Mouse (Mus musculus): ENCODE data around the gene Fkbp9. TPM values are rescaled to one million over a fixed set of nuclear protein-coding genes. Genes with fewer than 3 reads are reported as not detected.
"Not testable (repeated sequence)": the region's sequence is repeated elsewhere in the genome, so short reads cannot be mapped to it uniquely, and the experiment has no call there.

Gene Fkbp9
- total RNA-seq, 2 experiments from 2014 or later = 69.1 to 80.0 TPM

GRCm38 (mm10) chr6:56835532-56835931 is 3.7 kb downstream of the Fkbp9 start:
- no peak for DNase-seq (ENCODE audit: low spot score in 2 of 2)

- DNase-seq (ENCODE audit: low spot score in 2 of 2) = no peak
Observed at GRCm38 (mm10) chr6:56837166-56837565, 5.3 kb downstream of the Fkbp9 start.

- DNase-seq (ENCODE audit: low spot score in 2 of 2) = no peak
Observed at GRCm38 (mm10) chr6:56837621-56838020, 5.8 kb downstream of the Fkbp9 start.

DNA sequence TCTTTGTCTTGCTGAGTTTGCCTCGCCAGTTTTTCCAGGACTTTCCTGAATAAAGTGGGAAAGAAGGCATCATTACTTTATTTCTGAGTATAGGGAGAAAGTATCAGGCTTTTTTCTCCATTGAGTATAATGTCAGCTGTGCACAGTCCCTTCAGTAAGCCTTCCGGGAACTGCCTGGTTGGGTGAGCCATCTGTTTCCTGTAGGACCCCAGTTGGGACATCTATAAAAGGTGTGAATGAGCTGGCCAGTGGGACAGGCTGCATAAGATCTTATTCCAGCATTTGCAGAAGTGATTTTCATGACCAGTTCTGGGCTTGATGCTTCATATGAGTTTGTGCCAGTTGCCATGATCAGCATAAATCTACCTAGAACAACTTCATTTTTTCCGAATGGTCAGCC is 11.4 kb downstream of the Fkbp9 start:
- no peak for DNase-seq (ENCODE audit: low spot score in 2 of 2)

DNA sequence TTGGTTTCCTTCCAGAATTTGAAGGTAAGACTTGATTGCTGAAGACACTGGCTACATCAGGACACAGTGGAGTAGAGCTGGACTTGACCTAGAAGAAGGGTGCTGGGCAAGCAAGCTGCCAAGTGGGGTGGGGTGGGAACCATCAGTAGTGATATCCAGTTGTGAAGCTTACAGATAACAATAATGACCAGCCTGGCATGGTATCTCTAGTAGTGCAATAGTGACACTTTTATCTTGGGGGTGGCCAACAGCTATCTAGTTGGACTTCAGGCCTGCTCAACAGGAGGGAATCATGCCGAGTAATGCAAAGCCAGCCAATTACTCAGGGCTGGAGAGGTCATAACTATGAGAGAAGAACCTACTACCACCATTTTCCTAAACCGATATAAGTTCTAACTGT is 12.5 kb downstream of the Fkbp9 start:
- DNase-seq (ENCODE audit: low spot score in 2 of 2) = no peak

DNA sequence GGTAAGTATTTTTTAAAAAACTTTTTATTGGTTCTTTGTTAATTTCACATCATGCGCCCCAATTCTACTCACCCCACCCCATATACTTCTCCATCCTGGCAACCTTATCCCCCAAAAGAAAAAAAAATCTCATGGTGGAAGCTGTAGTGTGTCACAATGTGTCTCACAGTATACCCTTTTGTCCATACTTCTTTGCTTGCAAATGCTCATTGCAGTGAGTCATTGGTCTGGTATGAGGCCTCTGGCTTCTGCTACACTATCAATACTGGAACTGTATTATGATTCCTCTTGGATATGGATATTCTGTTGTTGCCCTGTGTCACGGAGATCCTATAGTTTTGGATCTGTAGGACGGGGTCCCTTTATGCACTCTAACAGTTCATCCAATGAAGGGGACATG is 17.1 kb downstream of the Fkbp9 start:
- no peak for DNase-seq (ENCODE audit: low spot score in 2 of 2)

- DNase-seq (ENCODE audit: low spot score in 2 of 2) = no peak
Observed at GRCm38 (mm10) chr6:56850315-56850714, 18.5 kb downstream of the Fkbp9 start.

DNA sequence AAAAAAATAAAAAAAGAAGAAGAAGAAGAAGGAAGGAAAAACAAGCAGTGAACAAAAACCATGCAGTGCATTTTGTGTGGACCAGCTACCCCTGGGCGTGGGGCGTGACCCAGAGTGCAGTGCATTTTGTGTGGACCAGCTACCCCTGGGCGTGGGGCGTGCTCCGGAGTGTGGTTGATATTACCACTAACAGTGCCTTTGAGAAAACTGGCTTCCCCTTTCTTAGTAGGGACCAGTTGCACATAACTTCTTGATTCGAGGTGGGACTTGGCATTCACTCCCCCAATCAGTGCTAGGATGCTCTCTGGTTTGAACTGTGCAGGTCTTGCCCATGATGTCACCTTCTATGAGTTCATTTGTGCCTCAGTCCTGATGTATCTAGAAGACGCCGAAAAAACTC is 22.9 kb downstream of the Fkbp9 start:
- DNase-seq (ENCODE audit: low spot score in 2 of 2) = no peak

DNA sequence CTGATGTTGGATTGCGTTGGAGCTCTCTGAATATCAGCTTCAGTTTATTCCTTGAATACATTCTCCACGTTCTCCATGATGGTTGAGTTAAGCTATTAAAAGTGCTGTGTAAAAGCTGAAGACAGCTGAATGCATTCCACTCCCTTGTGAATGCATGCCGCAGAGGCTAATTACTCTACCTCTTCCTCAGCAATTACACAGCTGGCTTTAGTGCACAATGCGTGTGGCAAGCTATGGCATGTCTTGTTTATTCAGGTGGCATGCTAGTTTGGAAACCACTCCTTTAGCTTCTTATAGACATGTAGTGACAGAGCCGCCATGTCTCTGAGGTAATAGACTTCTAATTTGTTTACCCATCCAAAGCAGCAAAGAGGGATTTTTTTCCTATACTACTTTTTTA is 24.9 kb downstream of the Fkbp9 start:
- no peak for DNase-seq (ENCODE audit: low spot score in 2 of 2)

DNA sequence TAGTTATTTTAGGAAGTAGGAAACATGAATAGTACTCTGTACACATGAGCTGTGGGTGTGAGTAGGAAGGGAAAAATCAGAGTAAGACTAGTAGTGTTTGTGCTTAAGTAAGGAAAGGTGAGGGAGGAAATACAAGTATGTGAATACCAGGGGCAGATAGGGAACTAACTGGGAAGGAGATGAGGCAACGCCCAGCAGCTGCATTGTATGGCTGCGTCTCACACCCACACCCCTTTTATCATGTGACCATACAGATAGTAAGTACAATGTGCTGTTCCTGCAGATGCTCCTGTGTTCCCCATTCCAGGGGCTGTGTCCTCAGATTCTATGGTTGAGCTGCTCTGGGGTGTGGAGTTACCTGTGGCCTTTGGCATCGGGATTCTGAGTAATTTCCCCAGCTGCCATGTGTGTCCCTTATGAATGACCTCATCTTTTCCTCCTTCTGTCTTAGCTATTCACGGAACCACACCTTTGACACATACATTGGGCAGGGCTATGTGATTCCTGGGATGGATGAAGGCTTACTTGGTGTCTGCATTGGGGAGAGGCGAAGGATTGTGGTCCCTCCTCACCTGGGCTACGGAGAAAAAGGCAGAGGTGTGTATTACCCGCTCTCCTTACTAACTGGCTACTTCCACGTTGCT is 28.5 kb downstream of the Fkbp9 start:
- DNase-seq (ENCODE audit: low spot score in 2 of 2) = no peak

- not testable (repeated sequence) for DNase-seq (ENCODE audit: low spot score in 2 of 2)
Observed at GRCm38 (mm10) chr6:56866899-56867298, 35.0 kb downstream of the Fkbp9 start.

- no peak for DNase-seq (ENCODE audit: low spot score in 2 of 2)
Observed at GRCm38 (mm10) chr6:56868565-56868964, 36.7 kb downstream of the Fkbp9 start.

DNA sequence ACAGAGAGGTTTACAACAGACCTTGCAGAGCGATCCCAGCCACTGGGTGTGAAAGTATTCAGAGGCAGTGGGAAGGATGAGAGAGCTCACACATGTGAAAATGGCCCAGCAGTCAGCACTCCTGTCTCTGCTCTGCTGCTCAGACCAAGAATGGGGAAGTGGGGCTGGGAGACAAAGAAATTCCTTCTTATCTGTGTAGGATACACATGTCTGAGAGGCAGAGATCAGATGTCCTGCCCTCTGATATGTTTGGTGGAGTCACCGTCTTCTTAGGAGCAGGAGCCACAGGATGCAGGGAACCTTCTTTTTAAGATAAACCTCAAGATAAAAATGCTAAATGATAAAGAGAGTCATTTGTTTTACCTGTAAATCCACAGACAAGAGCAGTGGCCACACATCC is 38.2 kb downstream of the Fkbp9 start:
- no peak for DNase-seq (ENCODE audit: low spot score in 2 of 2)

DNA sequence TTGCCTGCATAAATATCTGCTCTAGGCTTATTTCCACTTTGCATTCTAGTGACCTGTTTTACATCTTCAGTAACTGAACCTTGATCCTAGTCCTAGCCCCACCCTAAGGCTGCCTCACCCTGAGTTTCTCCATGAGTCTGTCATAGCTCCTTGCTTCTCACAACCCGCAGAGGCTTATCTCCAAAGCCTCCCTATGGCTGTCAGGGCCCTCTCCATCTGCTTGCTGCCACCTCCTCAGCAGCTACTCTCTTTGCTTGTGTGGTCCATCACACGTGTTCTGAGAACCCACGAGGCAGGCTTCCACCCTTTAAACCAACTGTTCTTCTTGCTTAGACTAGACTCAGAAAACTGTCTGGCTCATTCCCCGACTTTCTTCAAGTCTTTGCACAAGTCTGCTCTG is 45.0 kb downstream of the Fkbp9 start:
- no peak for DNase-seq (ENCODE audit: low spot score in 2 of 2)

DNA sequence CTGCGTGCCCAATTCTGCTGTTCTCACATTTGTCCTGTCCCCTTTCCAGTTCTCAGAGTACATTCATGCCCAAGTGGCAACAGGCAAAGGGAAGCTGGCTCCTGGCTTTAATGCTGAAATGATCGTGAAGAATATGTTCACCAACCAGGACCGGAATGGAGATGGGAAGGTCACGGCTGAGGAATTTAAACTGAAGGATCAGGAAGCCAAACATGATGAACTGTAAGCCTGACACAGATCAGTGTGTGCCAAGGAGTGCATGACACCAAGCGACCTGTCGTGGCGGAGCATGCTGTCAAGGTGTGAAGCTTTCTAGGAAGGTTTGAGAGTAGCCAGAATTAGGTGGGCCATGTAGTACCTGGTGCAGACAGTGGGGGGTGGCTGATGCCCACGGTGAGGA is 46.1 kb downstream of the Fkbp9 start:
- no peak for DNase-seq (ENCODE audit: low spot score in 2 of 2)

GRCm38 (mm10) chr6:56879352-56879955 is 47.6 kb downstream of the Fkbp9 start:
- no peak for DNase-seq (ENCODE audit: low spot score in 2 of 2)

DNA sequence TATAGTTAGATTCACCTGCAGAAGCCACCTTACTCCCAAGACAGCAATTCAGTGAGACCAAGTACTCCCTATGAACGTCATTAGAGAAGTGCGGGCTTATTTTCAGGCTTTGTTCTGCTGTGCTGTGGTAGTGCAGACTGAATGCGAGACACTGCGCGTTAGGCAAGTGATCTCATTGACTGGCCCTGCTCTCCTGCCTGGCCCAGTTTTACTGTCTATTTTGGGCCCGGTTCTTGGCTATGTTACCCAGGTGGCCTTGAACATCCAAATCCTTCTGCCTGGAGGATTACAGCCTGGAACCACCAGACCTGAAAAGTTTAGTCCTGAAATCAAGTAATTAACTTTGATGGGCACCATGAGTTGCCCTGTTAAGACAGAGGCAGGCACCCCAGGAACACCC is 56.7 kb downstream of the Fkbp9 start:
- DNase-seq (ENCODE audit: low spot score in 2 of 2) = no peak

DNA sequence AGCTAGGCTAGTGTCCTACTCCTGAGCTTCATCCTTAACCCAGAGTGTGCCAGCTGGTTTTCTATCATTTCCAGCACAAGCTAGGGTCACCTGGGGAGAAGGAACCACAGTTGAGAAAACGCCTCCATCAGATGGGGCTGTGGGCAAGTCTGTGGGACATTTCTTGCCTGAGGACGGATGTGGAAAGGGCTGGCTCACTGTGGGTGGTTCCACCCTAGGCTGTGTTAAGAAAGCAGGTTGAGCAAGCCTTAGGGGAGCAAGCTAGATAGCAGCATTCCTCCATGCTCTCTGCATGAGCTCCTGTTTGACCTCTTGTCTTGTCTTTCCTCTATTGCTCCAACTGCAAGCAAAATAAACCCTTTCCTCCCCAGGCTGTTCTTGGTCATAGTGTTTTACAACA is 58.9 kb downstream of the Fkbp9 start:
- no peak for DNase-seq (ENCODE audit: low spot score in 2 of 2)

- no peak for DNase-seq (ENCODE audit: low spot score in 2 of 2)
Observed at GRCm38 (mm10) chr6:56899601-56900000, 67.7 kb downstream of the Fkbp9 start.

DNA sequence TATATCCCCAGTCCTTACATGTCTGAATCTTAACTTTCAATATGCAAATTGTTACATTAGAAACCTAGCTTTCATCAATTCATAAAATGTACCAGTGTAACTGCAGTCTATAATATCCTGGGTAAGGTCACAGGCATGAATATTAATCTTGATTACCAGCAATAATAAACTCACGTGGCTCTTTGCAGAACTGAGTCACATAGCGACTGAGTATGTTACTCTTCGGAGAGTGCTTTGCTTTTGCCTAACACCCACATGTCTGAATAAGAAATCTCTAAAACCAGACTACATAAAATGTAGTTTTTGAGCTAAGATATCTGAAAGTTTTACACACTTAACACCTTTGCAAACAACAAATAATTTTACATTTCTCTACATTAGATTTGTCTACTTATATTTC is 69.5 kb downstream of the Fkbp9 start:
- DNase-seq (ENCODE audit: low spot score in 2 of 2) = no peak

DNA sequence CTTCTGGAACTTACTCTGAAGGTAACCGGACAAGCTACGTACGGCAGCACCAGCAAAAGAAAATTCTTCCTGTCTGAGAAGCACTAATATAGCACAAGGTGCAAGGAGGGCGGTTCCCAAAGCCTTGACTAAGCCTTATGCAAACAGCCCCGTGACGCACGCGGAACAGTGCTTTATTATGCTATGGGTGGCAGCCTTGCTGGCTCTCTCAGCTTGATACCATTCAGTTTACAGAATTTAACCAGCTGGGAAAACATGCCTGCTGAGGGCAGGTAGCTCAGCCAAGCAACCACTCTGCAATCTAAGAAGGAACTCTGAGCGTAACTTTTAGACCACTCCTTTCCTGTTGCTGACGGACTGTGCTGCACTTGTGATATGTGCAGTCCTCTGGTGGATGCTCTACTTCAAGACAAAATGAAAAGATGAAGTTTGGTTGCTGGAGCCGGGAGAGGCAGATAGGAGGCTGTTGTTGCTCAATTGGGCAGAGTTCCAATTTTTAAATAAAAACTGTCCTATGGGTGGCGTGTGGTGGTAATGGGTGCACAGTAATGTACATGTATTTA is 70.0 kb downstream of the Fkbp9 start:
- peak; percentile 45 to 53 for DNase-seq (ENCODE audit: low spot score in 2 of 2)

DNA sequence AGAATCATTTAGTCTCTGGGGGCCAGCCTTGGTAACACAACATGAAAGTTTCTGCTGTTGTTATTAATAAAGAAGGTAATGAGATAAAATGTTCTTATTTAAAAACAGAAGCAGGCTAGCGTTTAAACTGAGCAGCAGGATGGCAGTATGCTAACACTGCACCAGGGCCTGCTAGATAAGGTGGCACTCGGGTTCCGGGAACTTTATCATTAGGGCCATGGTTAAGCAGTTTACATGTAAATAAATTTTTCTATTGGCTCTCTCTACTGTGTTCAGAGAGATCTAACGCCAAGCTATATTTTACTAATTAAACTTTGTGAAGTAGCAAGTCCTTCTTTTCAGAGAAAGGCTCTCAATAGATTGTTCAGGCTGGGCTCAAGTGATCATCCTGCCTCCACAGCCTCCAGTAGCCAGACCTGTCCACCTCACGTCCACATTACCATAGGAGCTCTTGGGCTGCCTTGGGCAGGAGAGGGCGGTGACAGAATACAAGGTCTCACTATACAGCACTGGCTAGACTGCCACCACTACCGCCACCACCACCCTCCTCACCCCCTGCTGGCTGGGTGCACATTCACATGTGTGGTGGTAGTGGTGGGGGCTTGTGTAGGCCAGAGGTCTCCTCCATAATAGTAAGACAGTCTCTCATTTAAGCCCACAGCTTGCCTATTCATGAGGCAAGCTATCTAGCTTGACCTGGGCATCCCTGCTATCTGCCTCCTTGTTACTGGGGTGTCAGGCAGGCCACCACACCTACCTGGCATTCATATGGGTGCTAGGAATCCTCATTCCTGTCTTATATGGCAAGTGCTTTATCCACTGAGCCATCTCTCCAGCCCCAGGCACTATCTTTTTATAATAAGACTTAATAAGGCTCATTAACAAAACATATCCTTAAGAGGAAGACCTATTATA is 71.0 kb downstream of the Fkbp9 start:
- DNase-seq (ENCODE audit: low spot score in 2 of 2) = no peak

Measured in adrenal gland, adult 18-20 months (tissue).